Mouse (Mus musculus) c-Kit-positive CD71-negative TER-119-negative erythroid progenitor cells, embryonic 14.5 days (primary cell): ENCODE results near the gene Dock6.
"Not testable (repeated sequence)": the region's sequence is repeated elsewhere in the genome, so short reads cannot be mapped to it uniquely, and the experiment has no call there.

Experiments
- DNase-seq: peaks from one replicate; pipeline ENCODE4 v3.0.0-alpha.2; 2013; ENCODE audit warnings: low read depth

The Dock6 gene

DNA sequence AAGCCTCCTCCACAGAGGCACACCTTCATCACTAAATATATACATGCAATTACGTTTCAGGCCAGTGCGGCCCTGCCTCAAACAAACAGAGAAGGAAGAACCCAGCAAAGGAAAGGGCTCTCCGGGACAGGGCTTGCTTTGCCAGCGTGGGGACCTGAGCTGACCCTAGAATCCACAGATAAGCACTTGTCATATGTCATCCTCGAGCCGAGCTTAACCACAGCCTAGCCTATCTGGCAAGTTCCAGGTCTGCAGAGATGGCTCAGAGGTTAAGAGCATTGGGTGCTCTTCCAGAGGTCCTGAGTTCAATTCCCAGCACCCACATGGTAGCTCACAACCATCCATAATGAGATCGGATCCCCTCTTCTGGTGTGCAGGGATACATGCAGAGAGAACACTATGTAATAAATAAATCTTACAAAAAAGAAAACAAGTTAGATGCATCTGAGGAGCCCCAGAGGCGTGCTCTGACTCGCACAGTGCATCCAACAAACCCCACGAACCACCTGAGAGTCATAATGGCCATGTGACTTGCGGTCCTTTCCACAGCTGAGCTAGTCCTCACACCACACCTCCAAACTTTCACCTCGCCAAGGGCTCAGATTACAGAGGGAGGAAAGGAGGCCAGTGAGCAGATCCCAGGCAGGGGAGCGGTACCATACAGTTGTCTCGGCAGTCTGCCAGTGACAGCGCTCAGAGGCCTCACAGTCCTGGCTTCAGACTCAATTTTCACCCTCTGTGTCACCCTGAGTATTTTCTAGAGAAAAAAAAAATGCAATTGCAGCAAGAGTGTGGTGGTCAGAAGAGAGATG lies 70.6 kb downstream of the Dock6 start:
- DNase-seq: no peak

- DNase-seq: no peak
Observed at GRCm38 (mm10) chr9:21777726-21778125, 74.7 kb downstream of the Dock6 start.

- no peak for DNase-seq
Observed at GRCm38 (mm10) chr9:21774353-21774752, 78.1 kb downstream of the Dock6 start.

DNA sequence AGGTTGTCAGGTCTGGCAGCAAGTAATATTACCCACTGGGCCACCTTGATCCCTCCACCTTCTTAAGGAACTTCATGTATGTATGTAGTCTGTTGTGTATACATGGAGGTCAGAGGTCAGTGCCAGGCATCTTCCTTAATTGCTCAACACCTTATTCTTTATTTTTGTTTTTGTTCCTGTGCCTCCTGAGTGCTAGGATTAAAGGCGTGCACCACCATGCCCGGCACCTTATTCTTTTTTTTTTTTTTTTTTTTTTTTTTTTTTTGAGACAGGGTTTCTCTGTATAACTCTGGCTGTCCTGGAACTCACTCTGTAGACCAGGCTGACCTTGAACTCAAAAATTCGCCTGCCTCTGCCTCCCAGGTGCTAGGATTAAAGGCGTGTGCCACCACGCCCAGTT lies 79.0 kb downstream of the Dock6 start:
- DNase-seq: not testable (repeated sequence)

DNA sequence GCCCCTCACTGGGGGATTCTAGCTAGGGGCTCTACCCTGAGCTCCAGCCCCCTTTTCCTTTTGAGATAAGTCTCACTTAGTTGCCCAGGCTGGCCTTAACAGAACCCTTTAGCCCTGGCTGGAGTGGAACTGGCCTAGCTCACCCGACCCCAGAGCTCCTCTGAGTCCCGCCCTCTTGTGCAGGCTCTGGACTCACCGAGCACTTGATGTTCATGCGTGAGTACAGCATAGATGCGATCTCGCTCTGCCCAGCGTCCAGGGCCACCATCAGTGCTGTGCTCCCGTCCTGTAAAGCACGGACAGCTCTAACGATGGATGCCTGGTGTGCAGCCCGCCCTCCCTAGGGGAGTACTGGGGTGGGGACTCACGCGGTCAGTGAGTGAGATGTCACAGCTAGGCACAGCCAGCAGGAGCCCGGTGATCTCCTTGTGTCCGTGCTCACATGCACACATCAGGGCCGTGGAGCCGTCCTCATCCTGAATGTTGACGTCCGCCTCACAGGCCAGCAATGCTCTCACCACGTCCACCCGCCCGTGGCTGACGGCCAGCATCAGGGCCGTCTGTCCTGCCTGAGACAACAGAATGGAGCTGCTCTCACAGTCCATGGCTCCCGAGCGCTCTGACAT lies 82.8 kb downstream of the Dock6 start:
- DNase-seq: no peak

GRCm38 (mm10) chr9:21768511-21769411 lies 83.7 kb downstream of the Dock6 start:
- DNase-seq: no peak

DNA sequence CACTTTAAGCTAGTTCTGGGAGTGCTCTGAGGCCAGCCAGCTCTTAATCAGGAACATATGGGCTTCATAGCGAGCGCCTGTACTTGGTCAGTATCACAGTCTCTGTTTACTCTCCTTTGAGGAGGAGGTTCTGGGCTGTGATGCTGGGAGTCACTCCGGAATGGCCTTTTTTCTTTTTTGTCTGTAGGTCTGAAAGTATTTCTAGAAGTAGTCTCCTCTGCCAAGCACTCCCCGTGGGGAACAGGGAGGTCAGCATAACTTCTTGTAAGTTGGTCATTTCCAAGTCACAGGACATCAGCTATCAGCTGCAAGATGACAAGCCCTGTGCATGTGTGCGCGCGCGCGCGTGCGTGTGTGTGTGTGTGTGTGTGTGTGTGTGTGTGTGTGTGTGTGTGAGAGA lies 84.5 kb downstream of the Dock6 start:
- no peak for DNase-seq

DNA sequence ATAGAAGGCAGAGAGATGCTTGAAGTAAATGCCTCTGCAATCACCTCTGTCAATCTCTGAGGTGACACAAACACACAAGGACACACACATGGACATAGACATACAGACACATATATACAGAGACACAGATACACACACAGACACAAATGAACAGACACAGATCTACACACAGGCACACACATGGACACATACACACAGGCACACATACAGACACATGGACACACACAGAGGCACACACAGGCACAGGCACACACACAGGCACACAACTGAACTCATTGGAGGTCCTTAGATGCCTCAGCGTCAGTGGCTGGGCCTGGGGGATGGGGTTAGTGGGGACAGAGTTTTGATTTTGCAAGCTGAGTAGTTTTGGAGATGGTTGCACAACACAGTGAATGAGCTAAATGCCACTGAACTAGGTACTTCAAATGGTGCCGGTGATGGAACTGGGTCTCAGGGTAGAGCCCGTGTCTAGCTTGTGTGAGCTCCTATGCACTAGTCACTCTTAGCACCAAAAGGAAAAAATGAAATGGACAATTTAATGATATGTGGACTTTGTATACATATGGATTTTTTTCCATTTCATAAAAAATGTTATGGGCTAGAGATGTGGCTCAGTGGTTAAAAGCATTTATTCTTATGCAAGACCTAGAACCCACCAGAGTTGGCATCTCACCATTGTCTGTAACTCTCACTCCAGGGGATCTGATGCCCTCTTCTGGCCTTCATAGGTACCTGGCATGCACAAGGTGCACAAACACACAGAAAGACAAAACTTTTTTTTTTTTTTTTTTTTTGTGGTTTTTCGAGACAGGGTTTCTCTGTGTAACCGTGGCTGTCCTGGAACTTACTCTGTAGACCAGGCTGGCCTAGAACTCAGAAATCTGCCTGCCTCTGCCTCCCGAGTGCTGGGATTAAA lies 88.1 kb downstream of the Dock6 start:
- DNase-seq: no peak

GRCm38 (mm10) chr9:21762135-21762534 lies 90.3 kb downstream of the Dock6 start:
- DNase-seq: no peak

GRCm38 (mm10) chr9:21760155-21761088 lies 92.0 kb downstream of the Dock6 start, which contains the start of gene Spc24:
TSS of gene Spc24 (minus strand) at chr9:21760303.
- peak; percentile 98 for DNase-seq

DNA sequence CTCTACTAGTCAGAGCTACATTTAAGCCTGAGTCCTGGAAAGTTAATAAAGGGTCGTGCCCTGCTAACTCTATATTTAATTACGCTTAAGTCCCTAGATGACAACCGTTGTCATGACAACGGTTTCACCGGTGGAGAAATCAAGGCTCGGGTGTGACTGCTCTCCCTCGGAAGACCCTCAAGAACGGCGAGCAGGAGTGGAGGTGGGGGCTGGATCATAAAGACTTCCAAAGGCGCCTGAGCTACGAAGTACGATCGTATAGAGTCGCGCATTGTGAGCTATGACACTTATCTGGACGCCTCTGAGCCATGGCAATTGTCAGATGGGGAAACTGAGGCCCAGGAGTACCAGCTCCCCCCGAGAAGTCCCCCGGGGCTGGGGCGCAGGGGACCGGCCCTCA lies 92.7 kb downstream of the Dock6 start:
- DNase-seq: no peak

DNA sequence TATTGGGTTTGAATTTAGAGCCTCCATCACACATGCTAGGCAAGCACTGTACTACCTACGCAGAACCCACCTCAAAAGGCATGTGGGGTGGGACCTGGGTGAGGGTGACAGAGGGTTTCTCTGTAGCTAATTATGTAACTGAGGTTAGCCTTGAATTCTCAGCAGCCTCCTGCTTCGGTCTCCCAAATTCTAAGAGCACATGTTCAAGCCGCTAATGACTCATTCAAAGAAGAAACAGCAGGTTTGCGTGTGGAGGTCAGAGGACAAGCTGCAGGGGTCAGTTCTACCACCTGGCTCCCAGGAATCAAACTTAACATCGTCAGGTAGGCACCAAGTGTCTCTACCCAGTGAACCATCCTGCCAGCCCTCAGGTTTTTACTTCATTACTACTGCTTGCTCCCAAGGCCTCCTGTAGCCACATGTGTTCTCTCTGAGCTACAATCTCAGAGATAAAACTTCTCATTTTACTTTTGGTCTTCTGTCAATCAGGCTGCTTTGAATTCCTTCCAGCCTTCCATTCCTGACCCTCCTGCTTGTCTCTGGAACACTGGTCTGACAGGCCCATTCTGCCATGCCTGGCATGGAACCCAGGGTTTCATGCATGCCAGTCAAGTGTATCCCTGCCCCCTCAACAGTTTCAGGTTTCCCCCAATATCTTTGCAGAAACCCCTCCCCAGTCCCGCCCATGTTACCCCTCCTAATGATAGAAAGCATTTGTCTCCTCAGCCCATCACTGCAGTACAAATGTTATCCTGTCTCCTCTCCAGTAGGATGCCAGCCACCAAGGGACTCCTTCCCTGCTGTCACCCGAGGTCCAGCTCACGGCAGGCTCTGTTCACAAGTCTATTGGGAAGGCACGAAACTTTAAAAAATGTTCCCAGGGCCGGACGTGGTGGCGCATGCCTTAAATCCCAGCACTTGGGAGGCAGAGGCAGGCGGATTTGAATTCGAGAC lies 93.6 kb downstream of the Dock6 start:
- DNase-seq: no peak

DNA sequence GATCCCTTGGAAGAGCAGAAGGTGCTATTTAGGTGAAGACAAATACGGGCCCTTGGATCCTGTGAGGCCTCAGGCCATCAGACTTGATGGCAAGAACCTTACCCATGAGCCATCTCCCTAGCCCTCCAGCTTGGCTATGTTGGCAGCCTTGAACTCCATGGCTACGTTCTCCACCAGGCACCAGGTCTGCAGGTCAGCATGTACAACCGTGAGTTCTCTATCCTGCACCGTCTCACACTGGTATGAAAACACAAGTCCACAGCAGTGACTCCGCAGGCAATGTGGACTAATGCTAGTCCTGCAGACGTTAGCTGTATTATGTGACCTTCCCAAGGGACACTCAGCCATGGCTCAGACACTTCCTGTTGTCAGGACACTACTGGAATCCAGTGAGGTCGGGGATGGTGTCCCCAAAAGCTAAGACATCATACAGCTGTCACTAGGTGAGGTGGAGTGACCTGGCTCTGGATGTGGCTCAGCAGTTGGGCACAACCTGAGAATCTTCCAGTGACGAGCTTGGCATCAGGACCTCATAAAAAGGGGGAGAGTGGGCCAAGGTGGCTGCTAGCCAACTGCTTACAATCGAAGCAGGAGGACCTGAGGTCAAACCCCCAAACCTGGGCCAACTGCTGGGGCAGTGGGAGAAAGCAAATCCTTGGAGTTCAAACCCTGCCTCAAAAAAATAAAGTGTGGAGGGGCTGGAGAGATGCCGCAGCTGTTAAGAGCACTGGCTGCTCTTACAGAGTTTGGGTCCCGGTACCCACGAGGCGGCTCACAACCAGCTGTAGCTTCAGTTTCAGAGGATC lies 97.7 kb downstream of the Dock6 start:
- DNase-seq: no peak

DNA sequence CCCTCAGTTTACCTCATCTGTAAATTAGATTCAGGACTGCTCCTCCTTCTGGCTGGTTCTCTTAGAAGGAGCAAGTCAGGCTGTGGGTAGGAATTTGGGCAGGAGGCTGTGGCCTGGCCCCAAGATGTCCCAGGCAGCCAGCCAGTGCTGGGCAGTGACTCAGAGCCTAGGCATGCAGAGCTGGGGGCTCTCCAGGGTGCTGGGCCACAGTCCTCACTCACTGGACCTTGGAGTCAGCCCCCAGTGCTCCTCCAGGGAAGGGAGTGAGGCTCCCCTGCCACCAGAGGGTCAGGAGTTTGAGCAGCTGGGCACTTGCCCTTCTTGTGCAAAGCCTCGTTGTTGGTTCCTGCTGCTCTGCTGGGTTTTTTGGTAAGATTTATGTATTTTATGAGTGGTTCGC lies 98.4 kb downstream of the Dock6 start:
- no peak for DNase-seq

- DNase-seq: no peak
Observed at GRCm38 (mm10) chr9:21752252-21752792, 100.1 kb downstream of the Dock6 start.

DNA sequence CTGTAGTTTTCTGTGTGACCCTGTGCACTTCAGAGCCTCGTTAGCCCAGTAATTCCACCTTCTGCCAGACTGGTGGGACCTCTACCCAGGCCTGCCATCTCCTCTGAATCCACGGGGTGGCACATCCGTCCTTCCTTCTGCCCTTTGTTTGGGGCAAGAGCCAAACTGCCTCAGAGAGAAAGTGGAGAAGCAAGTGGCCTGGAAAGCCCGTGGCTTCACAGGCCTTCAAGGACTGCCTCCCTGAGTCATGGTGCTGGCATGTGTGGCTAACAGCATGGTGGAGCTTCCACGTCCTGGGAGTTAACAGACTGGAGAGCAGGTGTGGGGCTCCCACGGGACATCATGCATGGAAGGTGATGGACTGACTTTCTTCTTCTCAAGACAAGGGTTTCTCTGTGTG lies 101.1 kb downstream of the Dock6 start:
- no peak for DNase-seq

DNA sequence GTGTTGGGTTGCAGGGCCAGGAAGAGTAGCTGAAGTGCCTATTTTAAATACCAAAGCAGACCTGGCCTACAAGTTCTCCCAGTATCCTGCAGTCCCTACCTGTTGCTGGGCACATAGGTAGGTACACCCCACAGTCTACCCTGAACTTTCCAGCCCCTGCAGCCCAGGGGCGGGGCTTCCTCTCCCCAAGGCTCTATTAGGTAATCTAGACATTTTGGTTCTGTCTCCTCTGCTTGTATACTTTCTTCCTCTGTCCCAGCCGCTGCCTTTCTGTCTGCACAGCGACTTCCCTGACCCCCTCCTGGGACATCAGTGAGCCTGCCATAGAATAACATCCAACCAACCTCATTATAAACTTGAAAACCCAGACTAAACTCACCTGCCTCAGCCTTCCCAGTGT lies 102.1 kb downstream of the Dock6 start:
- DNase-seq: no peak
